Mouse (Mus musculus) spleen, postnatal 36 days (tissue): ENCODE measurements around the gene Tmem109.
A peak's percentile ranks its signal among the peaks of the same experiment; 100 is the strongest.

Experiments used
- DNase-seq, 2 experiments: peaks; one replicate each; pipeline ENCODE4 v3.0.0; 2022; ENCODE audit warnings: low spot score in 2 of 2, mixed read lengths in 1 of 2

Tmem109 gene

GRCm38 (mm10) chr19:10841721-10842626, 39.8 kb downstream of the Tmem109 start:
- DNase-seq: peak; percentile 81 to 85

GRCm38 (mm10) chr19:10839010-10839892, 42.5 kb downstream of the Tmem109 start, which contains the start of gene Slc15a3:
Gene Slc15a3 (plus strand): TSS chr19:10839727.
- DNase-seq: no peak

DNA sequence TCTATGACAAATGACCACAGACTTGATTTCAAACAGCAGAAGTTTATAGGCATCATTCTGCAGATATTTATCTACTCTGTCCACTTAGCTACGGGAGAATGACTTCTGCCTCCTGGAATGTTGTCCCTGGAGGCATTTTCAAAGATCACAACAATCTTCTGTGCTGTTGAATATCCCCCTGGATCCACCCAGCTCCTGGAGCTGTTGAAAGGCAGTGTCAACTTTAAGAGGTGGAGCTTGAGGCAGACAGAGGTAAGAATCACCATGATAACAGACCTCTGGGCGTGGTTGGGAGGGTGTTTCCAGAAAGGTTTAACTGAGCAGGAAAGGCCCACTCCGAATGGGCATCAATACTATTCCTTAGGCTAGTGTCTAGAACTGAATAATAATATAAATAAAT, 46.1 kb downstream of the Tmem109 start:
- no peak for DNase-seq

DNA sequence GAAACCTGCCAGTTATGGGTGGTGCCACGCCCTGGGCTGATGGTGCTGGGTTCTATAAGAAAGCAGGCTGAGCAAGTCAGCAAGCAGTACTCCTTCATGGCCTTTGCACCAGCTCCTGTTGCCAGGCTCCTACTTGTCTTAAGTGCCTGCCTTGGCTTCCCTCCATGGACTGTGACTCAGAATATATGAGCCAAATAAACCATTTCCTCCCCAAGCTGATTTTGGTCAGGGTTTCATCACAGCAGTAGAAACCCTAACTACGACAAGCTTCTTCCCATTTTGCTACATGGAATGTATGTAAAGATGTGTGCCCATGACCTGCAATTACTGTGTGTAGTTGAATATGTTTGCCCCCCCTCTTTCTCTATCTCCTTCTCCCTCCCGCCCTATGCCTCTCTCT, 48.2 kb downstream of the Tmem109 start:
- no peak for DNase-seq

GRCm38 (mm10) chr19:10832030-10832429, 49.8 kb downstream of the Tmem109 start:
- no peak for DNase-seq

- DNase-seq: peak; percentile 66 to 73
Measured at GRCm38 (mm10) chr19:10831424-10831823, 50.4 kb downstream of the Tmem109 start.

DNA sequence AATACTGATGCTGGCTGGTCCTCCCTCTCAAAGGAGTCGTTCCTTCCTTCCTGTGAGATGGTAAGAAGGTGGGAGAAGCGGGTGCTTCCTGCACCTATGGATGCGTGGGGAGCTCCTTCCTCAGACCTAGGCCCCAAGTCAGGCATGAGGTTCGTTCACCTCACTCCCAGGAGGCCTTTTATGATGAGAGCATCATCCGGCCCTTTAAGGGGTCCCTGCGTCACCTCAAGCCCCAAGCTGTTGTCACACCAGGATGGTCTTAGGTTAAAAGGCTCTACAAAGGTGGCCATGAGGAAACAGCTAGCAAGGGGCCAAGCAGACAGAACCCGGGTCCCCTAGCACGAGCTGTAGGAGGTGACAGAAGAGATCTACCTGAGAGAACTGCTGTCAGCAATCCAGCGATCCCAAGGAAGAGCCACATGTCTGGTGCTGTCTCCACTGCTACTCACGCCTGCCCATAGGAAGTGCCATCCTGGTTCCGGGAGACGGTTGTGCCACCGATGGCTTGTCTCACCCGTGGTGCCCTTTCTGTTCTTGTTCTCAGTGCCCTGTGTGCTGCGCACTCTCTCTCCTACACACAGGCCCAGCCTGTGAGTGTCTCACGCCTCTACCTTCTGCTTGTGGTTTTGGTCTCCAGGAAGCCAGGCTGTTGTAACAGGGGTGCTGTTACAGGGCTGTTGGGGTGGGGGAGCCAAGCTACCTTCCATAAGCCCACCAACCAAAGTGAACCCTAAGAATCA, 52.2 kb downstream of the Tmem109 start, which contains the start of gene Cd6:
Cd6 (minus strand) TSS at position 623 of the 740 bp plus-strand sequence.
- peak in 1 of 2 experiments; percentile 15 for DNase-seq

GRCm38 (mm10) chr19:10828321-10828720, 53.5 kb downstream of the Tmem109 start:
- no peak for DNase-seq

DNA sequence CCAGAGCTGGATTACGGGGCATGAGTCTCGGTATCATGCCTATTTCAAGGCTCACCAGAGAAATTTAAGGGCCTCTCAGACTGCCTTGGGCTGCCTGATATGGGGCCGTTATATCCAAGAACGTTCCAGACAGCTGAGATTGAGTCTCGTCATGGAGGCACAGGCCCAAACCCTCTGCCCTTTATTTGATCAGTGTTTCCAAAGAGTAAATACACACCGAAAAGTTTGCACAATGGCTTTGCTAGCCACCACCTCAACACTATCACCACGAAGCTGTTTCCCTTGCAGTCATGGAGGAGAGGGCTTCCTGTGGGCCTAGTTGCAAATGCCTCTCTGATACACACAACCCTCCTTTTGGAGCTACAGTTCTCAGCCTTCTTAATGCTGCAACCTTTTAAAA, 57.7 kb downstream of the Tmem109 start:
- no peak for DNase-seq

DNA sequence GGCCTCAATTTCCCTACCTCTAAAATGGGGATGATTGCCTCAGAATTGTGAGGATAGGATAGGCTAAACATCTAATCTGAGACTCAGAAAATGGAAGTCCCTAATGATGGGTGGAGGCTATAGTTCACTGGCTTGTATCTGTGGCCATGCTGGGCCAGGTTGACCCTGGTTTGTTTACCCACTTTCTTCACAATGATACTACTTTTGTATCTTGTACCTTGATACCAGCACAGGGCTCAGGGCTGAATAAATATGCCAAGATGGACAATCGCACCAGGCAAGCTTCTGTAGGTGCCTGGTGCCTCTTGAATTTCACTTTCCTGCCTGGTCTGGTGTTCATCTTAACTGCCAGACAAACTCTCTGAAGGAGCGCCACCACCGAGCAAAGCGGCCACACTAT, 59.3 kb downstream of the Tmem109 start:
- DNase-seq: no peak

DNA sequence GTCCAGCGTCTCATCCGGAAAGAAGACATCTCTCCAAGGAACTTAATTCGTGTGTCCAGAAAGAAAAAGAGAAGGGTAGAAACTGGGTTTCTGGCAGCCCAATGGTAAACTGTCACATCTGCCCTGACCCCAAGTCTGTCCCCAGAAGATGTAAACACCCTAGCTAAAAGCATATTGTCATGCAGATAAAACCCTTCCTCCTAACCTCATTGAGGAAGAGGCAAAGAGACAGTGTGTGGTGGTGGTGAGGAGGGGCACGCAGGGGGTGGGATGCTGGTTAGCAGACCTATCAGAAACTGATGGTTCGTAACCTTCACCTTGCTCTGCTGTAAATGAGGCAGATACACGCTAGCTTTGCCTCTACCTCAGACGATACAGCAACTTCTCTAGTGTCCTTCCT, 60.5 kb downstream of the Tmem109 start:
- no peak for DNase-seq
